Mouse (Mus musculus) embryo, embryonic 11.5 days (tissue): ENCODE measurements around the gene Ccdc160.

Experiments
- DNase-seq: peaks from one replicate; pipeline ENCODE4 v3.0.0-alpha.2; 2012; ENCODE audit warnings: low read depth, low spot score

Ccdc160 gene

GRCm38 (mm10) chrX:52790980-52791593, at the start of gene Ccdc160:
Gene Ccdc160, plus strand, starts transcription at chrX:52791200.
- peak; percentile 57 for DNase-seq

- DNase-seq: no peak
Observed at GRCm38 (mm10) chrX:52743781-52744180, 47.2 kb upstream of the Ccdc160 start.

GRCm38 (mm10) chrX:52744201-52745051, 46.6 kb upstream of the Ccdc160 start:
- no peak for DNase-seq

- DNase-seq: no peak
Observed at GRCm38 (mm10) chrX:52745462-52745861, 45.5 kb upstream of the Ccdc160 start.

GRCm38 (mm10) chrX:52745917-52746316, 45.1 kb upstream of the Ccdc160 start:
- no peak for DNase-seq

- DNase-seq: no peak
Observed at GRCm38 (mm10) chrX:52746849-52747248, 44.2 kb upstream of the Ccdc160 start.

- DNase-seq: no peak
Observed at GRCm38 (mm10) chrX:52753491-52754085, 37.4 kb upstream of the Ccdc160 start.

- no peak for DNase-seq
Observed at GRCm38 (mm10) chrX:52757164-52757563, 33.8 kb upstream of the Ccdc160 start.

GRCm38 (mm10) chrX:52759232-52759631, 31.8 kb upstream of the Ccdc160 start:
- DNase-seq: no peak

- DNase-seq: no peak
Observed at GRCm38 (mm10) chrX:52760191-52760945, 30.6 kb upstream of the Ccdc160 start.

- DNase-seq: no peak
Observed at GRCm38 (mm10) chrX:52762221-52762620, 28.8 kb upstream of the Ccdc160 start.

- no peak for DNase-seq
Observed at GRCm38 (mm10) chrX:52775973-52776372, 15.0 kb upstream of the Ccdc160 start.

- no peak for DNase-seq
Observed at GRCm38 (mm10) chrX:52777671-52778070, 13.3 kb upstream of the Ccdc160 start.

GRCm38 (mm10) chrX:52783898-52784297, 7.1 kb upstream of the Ccdc160 start:
- DNase-seq: no peak

- DNase-seq: no peak
Observed at GRCm38 (mm10) chrX:52791944-52792719, 1.1 kb downstream of the Ccdc160 start.

GRCm38 (mm10) chrX:52792861-52793260, 1.9 kb downstream of the Ccdc160 start:
- DNase-seq: no peak

- no peak for DNase-seq
Observed at GRCm38 (mm10) chrX:52795816-52796215, 4.8 kb downstream of the Ccdc160 start.

- DNase-seq: no peak
Observed at GRCm38 (mm10) chrX:52797031-52797625, 6.1 kb downstream of the Ccdc160 start.

GRCm38 (mm10) chrX:52798255-52798654, 7.3 kb downstream of the Ccdc160 start:
- no peak for DNase-seq

GRCm38 (mm10) chrX:52799566-52799965, 8.6 kb downstream of the Ccdc160 start:
- no peak for DNase-seq

GRCm38 (mm10) chrX:52819338-52819737, 28.3 kb downstream of the Ccdc160 start:
- no peak for DNase-seq
